Mouse (Mus musculus) cerebellum, postnatal 25 days (tissue): ENCODE data around the gene Mef2a.
A peak's percentile ranks its signal among the peaks of the same experiment; 100 is the strongest.

Source experiments
- DNase-seq, 2 experiments: peaks; one replicate each; pipeline ENCODE4 v3.0.0; 2021; ENCODE audit warnings: mixed read lengths in 2 of 2

The Mef2a gene

DNA sequence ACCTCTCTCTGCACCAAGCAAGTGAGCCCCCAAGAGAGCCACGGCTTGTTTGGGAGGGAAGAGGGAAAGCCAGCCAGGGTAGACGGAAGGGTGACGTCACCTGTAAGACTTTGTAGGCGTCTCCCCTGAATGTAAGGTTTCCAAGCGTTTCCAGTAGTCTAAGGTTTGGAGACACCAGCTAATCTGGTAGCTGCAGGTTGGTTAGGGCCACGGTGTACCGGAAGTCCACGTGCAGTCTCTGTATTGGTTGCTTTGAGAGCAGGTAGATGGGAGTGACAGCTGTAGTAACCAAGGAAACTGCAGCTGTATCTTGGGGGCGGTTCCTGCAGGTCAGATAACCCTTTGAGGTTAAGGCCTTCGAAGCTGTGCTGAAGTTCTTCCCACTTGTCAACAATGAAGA, 166.2 kb downstream of the Mef2a start:
- DNase-seq = no peak

DNA sequence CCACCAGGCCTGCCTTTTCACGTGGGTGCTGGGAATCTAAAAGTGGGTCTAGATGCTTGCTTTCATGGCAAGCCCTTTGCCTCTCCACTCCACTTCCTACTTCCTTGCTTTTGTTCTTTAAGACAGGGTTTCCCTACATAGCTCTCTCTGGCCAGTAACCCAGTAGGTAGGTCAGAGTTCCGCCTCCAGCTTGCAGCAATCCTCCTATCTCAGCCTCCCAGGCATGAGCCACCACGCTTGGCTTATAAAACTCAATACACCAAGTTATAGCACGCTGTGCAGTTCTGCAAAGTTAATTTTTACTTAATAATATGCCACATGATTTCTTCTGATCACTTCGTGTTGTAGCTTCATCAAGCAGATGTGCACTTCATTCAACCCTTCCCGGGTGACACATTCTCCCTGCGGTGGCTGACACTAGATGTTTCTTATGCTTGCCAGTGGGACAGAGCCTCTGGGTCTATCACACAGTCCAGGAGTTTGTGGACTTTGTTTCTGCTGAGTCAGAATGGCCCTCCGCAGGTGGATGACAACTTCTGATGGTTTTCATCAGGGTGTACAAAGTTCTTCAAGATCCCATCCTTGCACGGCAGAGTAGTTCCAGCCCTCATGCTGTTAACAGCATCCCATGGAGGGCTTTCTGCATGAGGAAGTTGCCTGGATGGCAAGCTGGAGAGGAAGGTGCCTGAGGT, 166.8 kb downstream of the Mef2a start:
- no peak for DNase-seq

DNA sequence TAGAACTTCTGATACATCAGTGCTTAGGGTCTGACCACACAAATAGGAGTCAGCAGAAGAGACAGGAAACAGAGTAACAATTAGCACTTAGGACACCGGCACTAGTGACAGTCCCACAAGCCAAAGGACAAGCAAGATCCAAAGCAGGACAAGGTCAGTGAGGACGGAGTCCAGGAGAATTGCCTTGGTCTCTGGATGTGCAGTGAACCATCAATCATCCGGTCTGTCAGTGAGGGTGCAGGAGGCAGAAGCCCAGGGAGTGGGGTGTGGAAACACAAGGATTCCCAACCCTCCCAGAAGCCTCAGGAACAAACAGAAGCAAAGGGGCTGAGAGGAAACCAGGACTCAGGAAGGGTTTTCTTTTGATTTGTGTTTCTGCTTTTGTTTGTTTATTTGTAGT, 169.0 kb downstream of the Mef2a start:
- no peak for DNase-seq

DNA sequence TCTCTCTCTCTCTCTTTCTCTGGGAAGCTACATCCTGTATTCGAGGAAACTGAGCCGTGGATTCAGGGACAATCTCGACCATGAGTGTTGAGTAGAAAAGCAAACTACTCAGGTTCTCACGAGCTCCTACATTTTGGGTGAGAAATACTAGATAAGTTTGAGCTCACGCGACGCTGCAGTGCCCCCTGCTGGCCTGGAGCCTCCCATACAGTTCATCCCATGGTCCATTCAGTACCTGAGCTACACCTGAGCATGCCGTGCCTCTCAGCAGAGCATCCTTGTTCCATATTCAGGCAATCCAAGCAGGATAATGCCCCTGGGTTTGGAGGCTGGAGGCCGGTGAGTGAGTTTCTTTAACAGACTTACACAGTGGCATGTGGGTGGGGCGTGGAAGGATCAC, 173.2 kb downstream of the Mef2a start:
- peak; percentile 79 to 86 for DNase-seq

DNA sequence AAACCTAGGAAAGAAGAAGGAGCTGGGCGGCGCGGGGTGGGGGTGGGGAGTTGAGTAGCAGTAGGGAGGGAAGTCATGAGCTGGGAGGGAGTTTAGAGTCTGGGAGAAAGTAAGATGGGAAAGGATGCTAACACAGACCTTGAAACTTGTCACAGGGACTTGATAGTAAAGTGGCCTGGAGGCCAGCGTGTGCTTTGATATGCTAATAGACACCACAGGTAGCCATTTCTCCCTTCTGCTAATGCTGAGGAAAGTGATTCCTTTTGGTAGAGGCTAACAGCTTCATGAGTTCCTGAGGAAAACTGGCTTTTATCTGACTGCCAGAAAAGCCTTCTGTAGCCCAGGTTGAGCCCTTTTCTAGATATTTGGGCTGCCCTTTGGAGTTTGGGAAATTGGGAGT, 188.9 kb downstream of the Mef2a start:
- DNase-seq = no peak
